Mouse (Mus musculus): Measurements from ENCODE around the gene Rhd. TPM values are rescaled to one million over a fixed set of nuclear protein-coding genes. Genes with fewer than 3 reads are reported as not detected.

The Rhd gene
- total and polyA plus RNA-seq, 2 experiments: not detected

DNA sequence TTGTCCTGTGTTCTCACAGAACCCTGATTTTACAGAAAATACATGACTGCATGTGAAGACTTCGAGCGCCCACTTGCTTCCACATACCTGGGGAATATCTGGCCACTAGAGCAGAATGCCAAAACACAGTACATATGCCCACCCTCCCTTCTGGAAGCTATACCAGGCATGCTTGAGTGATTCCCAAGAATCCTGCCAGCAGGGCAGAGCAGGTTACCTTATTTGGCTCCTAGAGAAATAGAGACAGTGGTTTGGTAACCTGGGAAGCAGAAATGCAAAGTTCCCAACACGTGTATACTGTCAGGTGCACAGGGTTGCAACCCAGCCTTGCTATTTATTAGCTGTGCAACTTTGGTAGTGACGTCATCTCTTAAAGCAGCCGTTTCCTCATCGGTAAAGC lies 2.5 kb upstream of the Rhd start:
- Histone ChIP-seq H3K27ac (replicated peaks; ENCODE audit: insufficient read depth, low read depth, low read length) (no peak overlapping the region), H3K9ac (ENCODE audit: low read depth, low read length) (no peak overlapping the region), H3K4me1 (ENCODE audit: control insufficient read depth, insufficient read depth, low read length) (no peaks in the 10 kb centered on the region), H3K36me3 (ENCODE audit: control insufficient read depth, insufficient read depth, low read length) (no peaks in the 10 kb centered on the region), H3K4me3 (ENCODE audit: insufficient read depth, low read depth, low read length) (no peak overlapping the region), H3K79me2 (ENCODE audit: control insufficient read depth, insufficient read depth, low read length) (no peaks in the 10 kb centered on the region), H3K27me3 (ENCODE audit: control insufficient read depth, insufficient read depth, low read length) (no peaks in the 10 kb centered on the region)
- no peak for DNase-seq (ENCODE audit: extremely low read depth, low read depth, low spot score)
- no peak for TF ChIP-seq CTCF (IDR thresholded peaks at IDR 0.05; ENCODE audit: low read depth, low read length)
- no peak for TF ChIP-seq POLR2A (IDR thresholded peaks at IDR 0.05; ENCODE audit: extremely low read depth, insufficient read depth, low read length)
- 75% methylated on average over 6 of the region's 6 CpGs for WGBS

DNA sequence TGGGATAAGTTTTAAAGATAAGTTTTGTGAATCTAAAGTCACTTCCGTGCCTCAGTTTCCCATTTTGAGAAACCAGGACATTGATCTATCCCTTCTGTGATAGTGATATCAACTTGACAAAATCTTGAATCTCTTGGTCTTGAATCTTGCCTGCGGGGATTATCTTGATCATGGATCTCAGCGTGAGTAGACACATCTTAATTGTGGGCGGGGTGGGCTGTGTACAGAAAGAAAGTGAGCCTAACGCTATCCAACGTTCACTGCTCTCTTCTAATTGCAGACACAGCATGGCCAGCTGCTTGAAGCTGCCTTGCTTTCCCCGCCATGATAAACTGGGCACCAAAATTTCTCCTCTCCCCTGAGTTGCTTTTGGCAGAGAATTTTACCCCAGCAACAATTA lies 1.3 kb upstream of the Rhd start:
- H3K9ac ChIP-seq (ENCODE audit: low read depth, low read length): no peak overlapping the region
- no peaks in the 10 kb centered on the region for H3K27me3 ChIP-seq (ENCODE audit: control insufficient read depth, insufficient read depth, low read length)
- H3K4me3 ChIP-seq (ENCODE audit: insufficient read depth, low read depth, low read length): no peak overlapping the region
- H3K36me3 ChIP-seq (ENCODE audit: control insufficient read depth, insufficient read depth, low read length): no peaks in the 10 kb centered on the region
- H3K4me1 ChIP-seq (ENCODE audit: control insufficient read depth, insufficient read depth, low read length): no peaks in the 10 kb centered on the region
- TF ChIP-seq POLR2A (IDR thresholded peaks at IDR 0.05; ENCODE audit: extremely low read depth, insufficient read depth, low read length) (no peak), CTCF (IDR thresholded peaks at IDR 0.05; ENCODE audit: low read depth, low read length) (no peak)
- H3K79me2 ChIP-seq (ENCODE audit: control insufficient read depth, insufficient read depth, low read length): no peaks in the 10 kb centered on the region
- 89% methylated on average over 7 of the region's 7 CpGs for WGBS
- H3K27ac ChIP-seq (replicated peaks; ENCODE audit: insufficient read depth, low read depth, low read length): no peak overlapping the region
- no peak for DNase-seq (ENCODE audit: extremely low read depth, low read depth, low spot score)

DNA sequence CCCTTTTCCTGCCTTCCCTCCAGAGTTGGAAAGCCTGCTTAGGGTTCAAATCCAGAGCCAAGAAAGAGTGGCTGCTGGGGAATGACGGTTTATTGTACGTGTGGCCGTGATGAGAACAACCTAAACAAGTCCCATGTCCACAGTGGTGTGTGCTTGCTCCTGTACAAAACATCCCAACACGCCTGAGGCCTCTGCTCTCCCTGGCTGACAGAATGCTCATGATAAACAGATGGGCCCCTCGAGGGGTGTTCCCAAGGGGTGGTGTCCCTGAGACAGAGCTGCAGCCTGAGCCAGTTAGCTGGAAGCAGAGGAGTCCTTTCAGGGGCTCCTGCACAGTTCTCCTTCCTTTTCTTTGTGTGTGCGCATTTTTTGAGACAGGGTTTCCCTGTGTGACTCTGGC lies 1.0 kb downstream of the Rhd start:
- 81% methylated on average over 6 of the region's 6 CpGs for WGBS
- H3K9ac ChIP-seq (ENCODE audit: low read depth, low read length): no peak overlapping the region

DNA sequence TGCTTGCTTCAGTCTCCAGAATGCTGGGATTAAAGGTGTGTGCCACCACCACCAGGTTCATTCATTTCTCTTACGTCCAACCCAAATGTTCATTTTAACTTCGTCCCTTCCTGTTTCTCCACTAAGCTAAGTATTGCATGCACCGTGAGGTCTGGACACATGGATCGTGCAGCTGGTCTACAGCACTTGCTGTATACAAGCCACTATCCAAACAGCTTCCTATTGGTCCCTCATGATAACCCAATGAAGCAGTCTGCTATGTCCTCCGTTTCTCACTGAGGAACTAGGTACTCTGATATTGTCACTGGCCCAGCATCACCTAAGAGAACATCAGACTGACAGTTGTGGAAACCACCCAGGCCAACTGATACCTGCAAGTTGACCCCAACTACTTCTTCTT lies 1.5 kb downstream of the Rhd start:
- no peak for DNase-seq (ENCODE audit: extremely low read depth, low read depth, low spot score)
- TF ChIP-seq POLR2A (IDR thresholded peaks at IDR 0.05; ENCODE audit: extremely low read depth, insufficient read depth, low read length) (no peak), CTCF (IDR thresholded peaks at IDR 0.05; ENCODE audit: low read depth, low read length) (no peak)
- 83% methylated on average over 5 of the region's 5 CpGs for WGBS
- no peak overlapping the region for H3K27ac ChIP-seq (replicated peaks; ENCODE audit: insufficient read depth, low read depth, low read length)
- no peaks in the 10 kb centered on the region for H3K79me2 ChIP-seq (ENCODE audit: control insufficient read depth, insufficient read depth, low read length)
- H3K27me3 ChIP-seq (ENCODE audit: control insufficient read depth, insufficient read depth, low read length): no peaks in the 10 kb centered on the region
- H3K4me1 ChIP-seq (ENCODE audit: control insufficient read depth, insufficient read depth, low read length): no peaks in the 10 kb centered on the region
- H3K36me3 ChIP-seq (ENCODE audit: control insufficient read depth, insufficient read depth, low read length): no peaks in the 10 kb centered on the region
- H3K9ac ChIP-seq (ENCODE audit: low read depth, low read length): no peak overlapping the region
- H3K4me3 ChIP-seq (ENCODE audit: insufficient read depth, low read depth, low read length): no peak overlapping the region

More for the DNA sequence above, 1.0 kb downstream of the Rhd start:
- no peak for TF ChIP-seq CTCF (IDR thresholded peaks at IDR 0.05; ENCODE audit: low read depth, low read length)
- TF ChIP-seq POLR2A (IDR thresholded peaks at IDR 0.05; ENCODE audit: extremely low read depth, insufficient read depth, low read length): no peak
- no peaks in the 10 kb centered on the region for H3K36me3 ChIP-seq (ENCODE audit: control insufficient read depth, insufficient read depth, low read length)
- no peaks in the 10 kb centered on the region for H3K79me2 ChIP-seq (ENCODE audit: control insufficient read depth, insufficient read depth, low read length)
- H3K4me1 ChIP-seq (ENCODE audit: control insufficient read depth, insufficient read depth, low read length): no peaks in the 10 kb centered on the region
- no peaks in the 10 kb centered on the region for H3K27me3 ChIP-seq (ENCODE audit: control insufficient read depth, insufficient read depth, low read length)
- no peak overlapping the region for H3K4me3 ChIP-seq (ENCODE audit: insufficient read depth, low read depth, low read length)
- H3K27ac ChIP-seq (replicated peaks; ENCODE audit: insufficient read depth, low read depth, low read length): no peak overlapping the region
- DNase-seq (ENCODE audit: extremely low read depth, low read depth, low spot score): no peak

DNA sequence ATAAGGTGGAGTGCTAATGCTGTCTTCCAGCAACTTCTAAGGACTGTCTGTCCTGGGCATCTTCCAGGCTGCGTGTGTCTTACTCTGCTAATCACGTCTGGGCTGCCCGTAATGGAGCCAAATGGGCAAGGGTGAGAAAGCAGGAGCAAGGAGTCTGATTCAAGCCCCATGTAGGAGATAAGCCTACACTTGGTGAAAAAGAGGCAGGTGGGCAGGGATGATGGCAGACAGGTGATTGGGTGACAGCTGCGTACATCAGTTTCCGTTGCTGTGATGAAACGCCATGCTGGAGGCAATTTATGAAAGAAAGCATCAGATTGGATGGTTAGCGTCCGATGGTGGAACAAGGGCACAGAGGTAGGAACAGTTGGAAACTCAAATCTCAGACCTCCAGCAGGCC lies 2.9 kb downstream of the Rhd start:
- no peaks in the 10 kb centered on the region for H3K79me2 ChIP-seq (ENCODE audit: control insufficient read depth, insufficient read depth, low read length)
- H3K9ac ChIP-seq (ENCODE audit: low read depth, low read length): no peak overlapping the region
- no peaks in the 10 kb centered on the region for H3K27me3 ChIP-seq (ENCODE audit: control insufficient read depth, insufficient read depth, low read length)
- no peaks in the 10 kb centered on the region for H3K4me1 ChIP-seq (ENCODE audit: control insufficient read depth, insufficient read depth, low read length)
- no peaks in the 10 kb centered on the region for H3K36me3 ChIP-seq (ENCODE audit: control insufficient read depth, insufficient read depth, low read length)
- no peak overlapping the region for H3K27ac ChIP-seq (replicated peaks; ENCODE audit: insufficient read depth, low read depth, low read length)
- TF ChIP-seq CTCF (IDR thresholded peaks at IDR 0.05; ENCODE audit: low read depth, low read length) (no peak), POLR2A (IDR thresholded peaks at IDR 0.05; ENCODE audit: extremely low read depth, insufficient read depth, low read length) (no peak)
- no peak for DNase-seq (ENCODE audit: extremely low read depth, low read depth, low spot score)
- H3K4me3 ChIP-seq (ENCODE audit: insufficient read depth, low read depth, low read length): no peak overlapping the region
- 92% methylated on average over 8 of the region's 8 CpGs for WGBS

DNA sequence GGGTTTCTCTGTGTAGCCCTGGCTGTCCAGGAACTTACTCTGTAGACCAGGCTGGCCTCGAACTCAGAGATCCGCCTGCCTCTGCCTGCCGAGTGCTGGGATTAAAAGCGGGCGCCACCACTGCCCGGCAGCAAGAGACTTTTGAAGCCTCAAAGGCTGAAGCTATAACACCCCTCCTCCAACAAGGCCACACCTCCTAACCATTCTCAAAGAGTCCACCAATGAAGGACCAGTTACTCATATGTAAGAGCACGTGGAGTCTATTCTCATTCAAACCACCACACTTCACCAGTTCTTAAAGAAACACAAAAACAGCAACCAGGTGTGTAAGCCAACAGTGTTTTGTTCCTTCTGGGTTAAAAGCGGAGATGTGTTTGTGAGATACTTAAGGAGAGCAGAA lies 3.3 kb downstream of the Rhd start:
- TF ChIP-seq POLR2A (IDR thresholded peaks at IDR 0.05; ENCODE audit: extremely low read depth, insufficient read depth, low read length) (no peak), CTCF (IDR thresholded peaks at IDR 0.05; ENCODE audit: low read depth, low read length) (no peak)
- Histone ChIP-seq H3K27ac (replicated peaks; ENCODE audit: insufficient read depth, low read depth, low read length) (no peak overlapping the region), H3K36me3 (ENCODE audit: control insufficient read depth, insufficient read depth, low read length) (no peaks in the 10 kb centered on the region), H3K4me3 (ENCODE audit: insufficient read depth, low read depth, low read length) (no peak overlapping the region), H3K27me3 (ENCODE audit: control insufficient read depth, insufficient read depth, low read length) (no peaks in the 10 kb centered on the region), H3K4me1 (ENCODE audit: control insufficient read depth, insufficient read depth, low read length) (no peaks in the 10 kb centered on the region), H3K9ac (ENCODE audit: low read depth, low read length) (no peak overlapping the region), H3K79me2 (ENCODE audit: control insufficient read depth, insufficient read depth, low read length) (no peaks in the 10 kb centered on the region)
- 90% methylated on average over 8 of the region's 8 CpGs for WGBS
- DNase-seq (ENCODE audit: extremely low read depth, low read depth, low spot score): no peak
